Mouse (Mus musculus) stomach, adult 2 months (tissue): ENCODE data around the gene Trim6. TPM values are rescaled to one million over a fixed set of nuclear protein-coding genes. Genes with fewer than 3 reads are reported as not detected.

ENCODE experiments used
- polyA plus RNA-seq: library from polyadenylated mRNA; depleted of rRNA; stranded (reverse); fragments of >200 nt; gene quantifications from 2 replicates; pipeline ENCODE4 v1.2.3, GENCODE M21; 2012; rRNA removed

Gene Trim6
- 0.79 and 0.81 TPM in 2 replicates for polyA plus RNA-seq

DNA sequence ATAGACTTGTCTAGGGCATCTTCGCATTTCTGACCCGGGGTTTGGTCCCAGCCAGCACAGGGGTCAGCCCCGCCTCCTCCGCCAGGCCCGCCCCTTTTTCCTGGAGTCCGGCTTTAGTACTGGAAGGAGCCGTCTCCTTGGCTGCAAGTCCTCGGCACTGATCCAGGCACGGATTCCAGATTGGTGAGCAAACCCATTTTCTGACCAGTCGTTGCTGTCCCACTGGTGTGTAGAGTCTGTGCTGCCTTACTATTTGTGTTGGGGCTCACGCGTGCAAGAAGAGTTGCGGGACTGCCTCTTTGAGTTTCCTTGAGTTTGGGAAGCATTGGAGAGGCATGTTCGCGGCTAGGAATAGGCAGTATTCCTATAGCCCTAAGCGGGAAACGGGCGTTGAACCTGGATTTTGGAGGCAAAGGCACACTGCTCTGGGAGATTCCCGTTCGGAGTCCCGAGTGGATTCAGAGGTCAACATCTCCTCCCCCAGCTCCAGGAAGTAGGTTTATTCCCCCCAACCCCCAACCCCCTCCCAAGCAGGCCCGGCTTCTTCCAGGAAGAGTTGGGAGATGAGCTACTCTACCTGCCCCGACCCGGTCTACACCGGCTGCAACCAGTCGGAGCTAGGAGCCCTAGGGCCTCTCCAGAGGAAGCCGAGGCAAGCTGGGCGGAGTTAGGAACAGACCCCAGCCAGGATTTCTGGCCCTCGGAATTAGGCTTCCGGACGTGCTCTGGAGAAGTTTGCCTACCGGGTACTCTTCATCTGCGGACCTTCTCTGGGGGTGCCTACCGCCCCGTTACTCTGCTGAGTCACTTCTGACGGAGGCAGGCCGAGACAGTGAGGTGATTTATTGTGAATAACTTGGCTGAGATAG, at the start of gene Trim6:
Trim6 (plus strand) TSS at position 93 of the 869 bp plus-strand sequence.

DNA sequence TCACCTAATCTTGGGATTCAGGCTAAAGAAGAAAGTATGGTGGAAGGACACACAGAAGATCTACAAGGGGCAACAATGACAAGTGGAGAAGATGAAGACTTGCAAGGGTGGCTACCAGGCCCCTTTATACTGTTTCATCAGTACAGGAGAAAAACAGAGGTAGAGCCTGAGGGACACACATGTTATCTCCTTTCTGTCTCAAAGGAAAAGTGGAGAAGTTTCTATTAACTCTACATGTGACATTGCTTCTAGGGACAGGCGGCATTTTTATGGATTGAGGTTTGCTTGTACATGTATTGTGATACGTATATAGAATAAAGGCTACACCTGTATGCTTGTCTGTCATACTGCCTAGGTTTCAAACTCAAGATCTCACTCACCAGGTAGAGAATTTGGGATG, 35.3 kb upstream of the Trim6 start, which contains the start of gene Olfr648:
Olfr648 (minus strand) TSS at position 101 of the 400 bp plus-strand sequence.

GRCm38 (mm10) chr7:104195885-104196284, 22.7 kb upstream of the Trim6 start, which contains the start of gene Olfr649:
Gene Olfr649 (minus strand): TSS chr7:104195985.

GRCm38 (mm10) chr7:104244287-104245181, 25.9 kb downstream of the Trim6 start, which contains the start of gene Trim34a:
Gene Trim34a (plus strand): TSS chr7:104244457.

Other genes starting within 250 kb of the Trim6 start
- not detected in 2 replicates for gene Olfr635, start 247.6 kb upstream of the Trim6 start, polyA plus RNA-seq
- gene Olfr638, start 220.0 kb upstream of the Trim6 start, polyA plus RNA-seq = not detected in 2 replicates
- not detected in 2 replicates for gene Olfr639, start 201.5 kb upstream of the Trim6 start, polyA plus RNA-seq
- not detected in 2 replicates for gene Olfr640, start 193.2 kb upstream of the Trim6 start, polyA plus RNA-seq
- not detected in 2 replicates for gene Olfr641, start 183.3 kb upstream of the Trim6 start, polyA plus RNA-seq
- gene Olfr642, start 166.1 kb upstream of the Trim6 start, polyA plus RNA-seq = not detected in 2 replicates
- gene 4930516K23Rik, start 157.3 kb upstream of the Trim6 start, polyA plus RNA-seq = not detected in 2 replicates
- not detected in 2 replicates for gene Olfr644, start 146.9 kb upstream of the Trim6 start, polyA plus RNA-seq
- not detected in 2 replicates for gene Olfr645, start 133.3 kb upstream of the Trim6 start, polyA plus RNA-seq
- not detected in 2 replicates for gene Olfr646, start 113.9 kb upstream of the Trim6 start, polyA plus RNA-seq
- not detected in 2 replicates for gene Ubqln5, start 89.0 kb upstream of the Trim6 start, polyA plus RNA-seq
- gene Olfr643, start 81.4 kb upstream of the Trim6 start, polyA plus RNA-seq = not detected in 2 replicates
- gene Ubqln3, start 75.5 kb upstream of the Trim6 start, polyA plus RNA-seq = not detected in 2 replicates
- not detected in 2 replicates for gene Ubqlnl, start 68.2 kb upstream of the Trim6 start, polyA plus RNA-seq
- gene Olfm5, start 54.0 kb upstream of the Trim6 start, polyA plus RNA-seq = not detected in 2 replicates
- 0.03 and 0.05 TPM in 2 replicates for gene Olfr648, start 35.4 kb upstream of the Trim6 start, polyA plus RNA-seq
- not detected in 2 replicates for gene Olfr649, start 22.8 kb upstream of the Trim6 start, polyA plus RNA-seq
- 0.17 and 1.5 TPM in 2 replicates for gene Trim34a, start 25.7 kb downstream of the Trim6 start, polyA plus RNA-seq
- gene Trim5, start 69.3 kb downstream of the Trim6 start, polyA plus RNA-seq = 0.10 TPM in 2 replicates
- 0.16 and 0.85 TPM in 2 replicates for gene Trim12a, start 96.7 kb downstream of the Trim6 start, polyA plus RNA-seq
- 0.55 TPM in 1 of 2 replicates, not detected in the other for gene Trim34b, start 110.7 kb downstream of the Trim6 start, polyA plus RNA-seq
- gene Trim12c, start 134.6 kb downstream of the Trim6 start, polyA plus RNA-seq = 0.55 TPM in 2 replicates
- gene Trim30b, start 151.1 kb downstream of the Trim6 start, polyA plus RNA-seq = 0.03 TPM in 1 of 2 replicates, not detected in the other
- not detected in 2 replicates for gene Trim30c, start 182.0 kb downstream of the Trim6 start, polyA plus RNA-seq
- 0.09 and 0.32 TPM in 2 replicates for gene Trim30a, start 246.4 kb downstream of the Trim6 start, polyA plus RNA-seq